Mouse (Mus musculus): ENCODE measurements around the gene Ctnna3. TPM values are rescaled to one million over a fixed set of nuclear protein-coding genes. Genes with fewer than 3 reads are reported as not detected.

Ctnna3 gene
- total and polyA plus RNA-seq, 2 experiments, result 0.09 TPM; not detected in 1

DNA sequence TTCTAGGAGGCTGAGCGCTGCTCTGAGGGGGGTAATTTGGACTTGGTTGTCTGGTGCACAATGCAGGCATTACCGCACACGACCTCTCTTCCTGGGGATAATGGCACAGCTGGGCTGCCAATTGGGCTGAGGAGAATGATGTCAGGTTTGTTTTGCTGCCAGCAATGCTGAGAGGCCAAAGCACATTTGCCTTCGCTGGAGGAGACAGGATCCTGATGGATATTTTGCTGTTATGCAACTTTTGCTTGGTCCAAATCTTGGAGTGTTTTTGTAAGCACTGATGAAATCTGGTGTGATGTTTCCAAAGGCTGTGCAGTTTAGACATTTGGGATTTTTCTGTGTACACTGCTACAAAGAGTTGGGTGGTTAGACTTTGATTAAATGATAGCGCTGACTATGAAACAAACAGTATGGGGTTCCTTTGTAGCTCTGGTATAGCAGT, 450.6 kb downstream of the Ctnna3 start:
- no peaks in the 10 kb centered on the region for H3K79me2 ChIP-seq (ENCODE audit: control insufficient read depth, insufficient read depth, low read length)
- no peaks in the 10 kb centered on the region for H3K36me3 ChIP-seq (ENCODE audit: control insufficient read depth, insufficient read depth, low read length)
- no peak overlapping the region for H3K4me3 ChIP-seq (ENCODE audit: insufficient read depth, low read depth, low read length)
- H3K27me3 ChIP-seq (ENCODE audit: control insufficient read depth, insufficient read depth, low read length), result no peaks in the 10 kb centered on the region
- H3K27ac ChIP-seq (replicated peaks; ENCODE audit: insufficient read depth, low read depth, low read length), result no peak overlapping the region
- TF ChIP-seq CTCF (IDR thresholded peaks at IDR 0.05; ENCODE audit: low read depth, low read length) (no peak), POLR2A (IDR thresholded peaks at IDR 0.05; ENCODE audit: extremely low read depth, insufficient read depth, low read length) (no peak)
- 87% methylated on average over 5 of the region's 5 CpGs for WGBS
- no peak overlapping the region for H3K9ac ChIP-seq (ENCODE audit: low read depth, low read length)
- DNase-seq (ENCODE audit: extremely low read depth, low read depth, low spot score), result no peak
- H3K4me1 ChIP-seq (ENCODE audit: control insufficient read depth, insufficient read depth, low read length), result no peaks in the 10 kb centered on the region

DNA sequence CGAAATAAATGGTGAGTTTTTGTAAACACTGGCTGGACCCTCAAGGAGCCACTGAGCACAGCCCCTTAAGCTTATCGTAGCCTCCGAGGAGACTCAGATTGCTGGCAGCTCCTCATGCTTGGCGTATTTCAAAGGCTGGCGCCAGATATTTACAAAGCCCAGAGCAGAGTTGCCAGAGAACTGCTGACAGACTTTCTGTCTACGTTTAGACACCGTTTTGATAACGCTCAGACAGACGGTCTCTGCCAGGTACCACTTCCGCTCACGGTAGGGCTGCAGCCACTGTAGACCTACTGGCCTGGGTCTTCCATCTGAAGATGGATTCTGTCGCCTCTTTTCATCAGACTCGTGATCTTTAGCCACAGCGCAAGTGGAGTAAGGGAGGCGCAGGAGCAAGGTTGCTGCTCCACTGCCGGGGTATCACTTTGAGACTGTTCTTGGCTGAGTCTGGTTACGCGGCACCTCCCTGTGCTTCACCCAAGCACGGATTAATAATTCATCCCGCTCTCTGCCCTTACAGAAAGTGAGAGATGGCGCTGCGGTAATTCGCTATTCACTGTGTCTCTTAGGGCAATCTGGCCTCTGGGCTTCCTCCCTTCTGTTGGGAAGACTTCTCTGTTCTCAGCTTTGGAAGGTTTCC, 456.7 kb downstream of the Ctnna3 start:
- no peaks in the 10 kb centered on the region for H3K36me3 ChIP-seq (ENCODE audit: control insufficient read depth, insufficient read depth, low read length)
- no peak overlapping the region for H3K4me3 ChIP-seq (ENCODE audit: insufficient read depth, low read depth, low read length)
- H3K4me1 ChIP-seq (ENCODE audit: control insufficient read depth, insufficient read depth, low read length), result no peaks in the 10 kb centered on the region
- no peak for DNase-seq (ENCODE audit: extremely low read depth, low read depth, low spot score)
- H3K27ac ChIP-seq (replicated peaks; ENCODE audit: insufficient read depth, low read depth, low read length), result no peak overlapping the region
- H3K9ac ChIP-seq (ENCODE audit: low read depth, low read length), result no peak overlapping the region
- H3K27me3 ChIP-seq (ENCODE audit: control insufficient read depth, insufficient read depth, low read length), result no peaks in the 10 kb centered on the region
- H3K79me2 ChIP-seq (ENCODE audit: control insufficient read depth, insufficient read depth, low read length), result no peaks in the 10 kb centered on the region
- no peak for TF ChIP-seq POLR2A (IDR thresholded peaks at IDR 0.05; ENCODE audit: extremely low read depth, insufficient read depth, low read length)
- no peak for TF ChIP-seq CTCF (IDR thresholded peaks at IDR 0.05; ENCODE audit: low read depth, low read length)
- WGBS, result 61% methylated on average over 23 of the region's 23 CpGs

DNA sequence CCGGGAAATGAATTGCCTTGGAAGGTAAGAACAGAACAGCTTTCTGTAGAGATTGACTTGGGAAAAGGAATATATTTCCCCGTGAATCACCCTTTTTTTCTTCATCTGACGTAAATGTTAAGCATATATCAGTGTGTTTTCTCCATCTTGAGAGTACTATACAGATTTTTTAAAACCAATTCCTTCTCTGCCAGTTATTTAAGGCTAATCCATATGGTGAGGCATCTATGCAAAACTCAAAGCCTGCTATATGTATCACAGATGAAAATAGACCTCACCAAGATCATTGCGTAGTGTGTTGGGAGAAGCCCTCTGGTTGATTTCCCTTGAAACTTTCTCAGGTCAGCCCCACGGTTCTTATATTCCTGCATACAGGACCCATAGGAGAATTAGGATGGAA, 464.7 kb downstream of the Ctnna3 start:
- Histone ChIP-seq H3K27me3 (ENCODE audit: control insufficient read depth, insufficient read depth, low read length) (no peaks in the 10 kb centered on the region), H3K27ac (replicated peaks; ENCODE audit: insufficient read depth, low read depth, low read length) (no peak overlapping the region), H3K4me1 (ENCODE audit: control insufficient read depth, insufficient read depth, low read length) (no peaks in the 10 kb centered on the region), H3K9ac (ENCODE audit: low read depth, low read length) (no peak overlapping the region), H3K4me3 (ENCODE audit: insufficient read depth, low read depth, low read length) (no peak overlapping the region), H3K36me3 (ENCODE audit: control insufficient read depth, insufficient read depth, low read length) (no peaks in the 10 kb centered on the region), H3K79me2 (ENCODE audit: control insufficient read depth, insufficient read depth, low read length) (no peaks in the 10 kb centered on the region)
- 91% methylated on average over 5 of the region's 5 CpGs for WGBS
- TF ChIP-seq CTCF (IDR thresholded peaks at IDR 0.05; ENCODE audit: low read depth, low read length), result no peak
- DNase-seq (ENCODE audit: extremely low read depth, low read depth, low spot score), result no peak

DNA sequence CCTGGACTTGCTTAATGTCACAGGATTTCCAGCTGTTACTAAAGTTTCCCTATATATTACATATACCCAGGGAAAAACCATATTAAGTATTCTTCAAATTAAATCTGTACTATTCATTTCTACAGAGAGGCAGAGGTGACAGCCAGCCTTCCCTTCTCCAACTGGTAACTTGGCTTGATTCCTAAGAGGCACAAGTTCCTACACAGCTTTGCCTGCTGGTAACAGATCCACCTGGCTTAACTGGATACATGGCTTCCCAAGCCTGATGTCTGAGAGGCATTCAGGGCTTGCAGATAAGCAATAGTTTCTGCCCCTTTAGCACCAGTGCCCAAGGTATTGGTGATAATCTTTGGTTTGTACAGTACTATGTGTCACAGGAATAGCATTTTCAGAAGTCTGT, 470.0 kb downstream of the Ctnna3 start:
- no peak for TF ChIP-seq CTCF (IDR thresholded peaks at IDR 0.05; ENCODE audit: low read depth, low read length)
- Histone ChIP-seq H3K79me2 (ENCODE audit: control insufficient read depth, insufficient read depth, low read length) (no peaks in the 10 kb centered on the region), H3K4me3 (ENCODE audit: insufficient read depth, low read depth, low read length) (no peak overlapping the region), H3K27ac (replicated peaks; ENCODE audit: insufficient read depth, low read depth, low read length) (no peak overlapping the region), H3K9ac (ENCODE audit: low read depth, low read length) (no peak overlapping the region), H3K36me3 (ENCODE audit: control insufficient read depth, insufficient read depth, low read length) (no peaks in the 10 kb centered on the region), H3K4me1 (ENCODE audit: control insufficient read depth, insufficient read depth, low read length) (no peaks in the 10 kb centered on the region), H3K27me3 (ENCODE audit: control insufficient read depth, insufficient read depth, low read length) (no peaks in the 10 kb centered on the region)
- no peak for DNase-seq (ENCODE audit: extremely low read depth, low read depth, low spot score)

DNA sequence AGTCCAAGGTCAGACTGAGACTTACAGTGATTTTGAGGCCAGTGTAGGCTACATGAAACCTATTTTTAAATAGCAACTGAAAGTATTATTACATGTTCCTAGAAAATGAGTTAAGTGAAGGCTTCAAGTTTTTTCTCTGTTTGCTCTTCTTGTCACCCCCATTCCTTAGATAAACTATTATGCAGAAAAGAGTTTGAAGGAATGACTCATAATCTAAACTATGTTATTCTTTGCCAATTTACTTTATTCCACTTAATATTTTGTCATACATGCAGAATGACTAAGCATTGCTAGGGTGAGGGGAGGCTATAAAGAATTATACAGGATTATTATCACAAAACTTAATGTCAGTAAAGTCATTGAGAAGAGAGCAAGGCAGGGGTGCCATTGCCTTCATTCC, 479.0 kb downstream of the Ctnna3 start:
- Histone ChIP-seq H3K36me3 (ENCODE audit: control insufficient read depth, insufficient read depth, low read length) (no peaks in the 10 kb centered on the region), H3K4me3 (ENCODE audit: insufficient read depth, low read depth, low read length) (no peak overlapping the region), H3K27ac (replicated peaks; ENCODE audit: insufficient read depth, low read depth, low read length) (no peak overlapping the region), H3K79me2 (ENCODE audit: control insufficient read depth, insufficient read depth, low read length) (no peaks in the 10 kb centered on the region), H3K4me1 (ENCODE audit: control insufficient read depth, insufficient read depth, low read length) (no peaks in the 10 kb centered on the region), H3K27me3 (ENCODE audit: control insufficient read depth, insufficient read depth, low read length) (no peaks in the 10 kb centered on the region), H3K9ac (ENCODE audit: low read depth, low read length) (no peak overlapping the region)
- DNase-seq (ENCODE audit: extremely low read depth, low read depth, low spot score), result no peak
- no peak for TF ChIP-seq CTCF (IDR thresholded peaks at IDR 0.05; ENCODE audit: low read depth, low read length)
- TF ChIP-seq POLR2A (IDR thresholded peaks at IDR 0.05; ENCODE audit: extremely low read depth, insufficient read depth, low read length), result no peak

DNA sequence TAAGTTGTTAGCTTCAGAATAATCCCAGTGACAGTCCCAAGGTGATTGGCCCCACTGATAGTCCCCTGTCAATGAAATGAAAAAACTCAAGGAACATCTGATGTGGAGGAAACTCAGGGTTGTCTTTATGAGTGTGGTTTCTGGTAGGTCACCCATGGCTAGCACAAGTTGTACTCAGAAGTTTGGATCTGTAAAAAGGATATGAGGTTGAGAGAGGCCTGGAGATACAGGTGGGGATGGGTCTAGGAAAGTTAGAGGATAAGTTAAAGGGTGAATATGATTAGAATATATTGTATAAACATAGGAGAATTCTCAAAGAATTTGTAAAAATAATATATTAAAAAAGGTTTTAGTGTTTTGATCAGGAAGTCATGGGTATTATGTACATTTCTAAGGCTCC, 497.4 kb downstream of the Ctnna3 start, which contains the start of gene Gm10118:
Gene Gm10118 (minus strand): TSS at position 101 of the 400 bp plus-strand sequence.
- Histone ChIP-seq H3K4me1 (ENCODE audit: control insufficient read depth, insufficient read depth, low read length) (no peaks in the 10 kb centered on the region), H3K36me3 (ENCODE audit: control insufficient read depth, insufficient read depth, low read length) (no peaks in the 10 kb centered on the region), H3K79me2 (ENCODE audit: control insufficient read depth, insufficient read depth, low read length) (no peaks in the 10 kb centered on the region), H3K27me3 (ENCODE audit: control insufficient read depth, insufficient read depth, low read length) (no peaks in the 10 kb centered on the region), H3K4me3 (ENCODE audit: insufficient read depth, low read depth, low read length) (no peak within 1 kb of the TSS), H3K9ac (ENCODE audit: low read depth, low read length) (no peak within 1 kb of the TSS), H3K27ac (replicated peaks; ENCODE audit: insufficient read depth, low read depth, low read length) (no peak within 1 kb of the TSS)
- no peak for DNase-seq (ENCODE audit: extremely low read depth, low read depth, low spot score)
- no peak for TF ChIP-seq CTCF (IDR thresholded peaks at IDR 0.05; ENCODE audit: low read depth, low read length)
- TF ChIP-seq POLR2A (IDR thresholded peaks at IDR 0.05; ENCODE audit: extremely low read depth, insufficient read depth, low read length), result no peak
